Mouse (Mus musculus) ES-E14 (cell line): ENCODE results near the gene Mn1. TPM values are rescaled to one million over a fixed set of nuclear protein-coding genes. Genes with fewer than 3 reads are reported as not detected.

Source experiments
- DNase-seq: peaks from one replicate; pipeline ENCODE4 v3.0.0-alpha.2; 2013; ENCODE audit warnings: low read depth, low spot score
- H3K27ac ChIP-seq: 2 replicates; pipeline ENCODE4 v1.5.1; 2012; ENCODE audit warnings: low read depth, mild to moderate bottlenecking, low read length, moderate library complexity, mixed read lengths; ENCODE audit not compliant: poor library complexity, insufficient read depth, severe bottlenecking
- H3K36me3 ChIP-seq: 2 replicates; pipeline ENCODE4 v1.6.1; 2012; ENCODE audit warnings: mild to moderate bottlenecking, low read length, moderate library complexity, mixed read lengths; ENCODE audit not compliant: control insufficient read depth, poor library complexity, insufficient read depth, severe bottlenecking
- H3K4me1 ChIP-seq, 2 experiments: fragments of 150-350 bp in 1 of 2; sonication (generic) in 1 of 2; 2 replicates each; pipeline ENCODE4 v1.6.1; 2012; ENCODE audit warnings: low read length in 2 of 2, mild to moderate bottlenecking in 1 of 2, mixed read lengths in 1 of 2; ENCODE audit not compliant: control insufficient read depth in 2 of 2, insufficient read depth in 2 of 2, poor library complexity in 1 of 2
- H3K4me3 ChIP-seq, 2 experiments: fragments of 150-350 bp in 1 of 2; sonication (generic) in 1 of 2; 2 replicates each; pipeline ENCODE4 v1.5.1; 2012; ENCODE audit warnings: low read length in 2 of 2, low read depth in 1 of 2, mild to moderate bottlenecking in 1 of 2, mixed read lengths in 1 of 2; ENCODE audit not compliant: insufficient read depth in 1 of 2, poor library complexity in 1 of 2, severe bottlenecking in 1 of 2
- H3K9ac ChIP-seq: 2 replicates; pipeline ENCODE4 v1.6.1; 2012; ENCODE audit warnings: low read depth, mild to moderate bottlenecking, low read length, mixed read lengths; ENCODE audit not compliant: poor library complexity, insufficient read depth, severe bottlenecking
- H3K9me3 ChIP-seq: fragments of 150-350 bp; sonication (generic); 2 replicates; pipeline ENCODE4 v1.6.1; 2012; ENCODE audit warnings: low read depth, mild to moderate bottlenecking, low read length; ENCODE audit not compliant: control insufficient read depth, insufficient read depth
- CHD2 ChIP-seq: IDR thresholded peaks from 2 replicates; pipeline ENCODE4 v1.6.1; 2014; ENCODE audit warnings: mild to moderate bottlenecking, low read depth, low read length, inconsistent platforms
- HCFC1 ChIP-seq: IDR thresholded peaks from 2 replicates; pipeline ENCODE4 v1.6.1; 2012; ENCODE audit warnings: low read length, inconsistent platforms, borderline replicate concordance; ENCODE audit not compliant: insufficient read depth
- MAFK ChIP-seq: IDR thresholded peaks from 2 replicates; pipeline ENCODE4 v1.6.1; 2014; ENCODE audit warnings: mild to moderate bottlenecking, low read depth, low read length, inconsistent platforms; ENCODE audit not compliant: insufficient read depth
- ZC3H11A ChIP-seq: IDR thresholded peaks from 2 replicates; pipeline ENCODE4 v1.6.1; 2012; ENCODE audit warnings: low read depth, mild to moderate bottlenecking, inconsistent platforms, low read length, borderline replicate concordance
- ZNF384 ChIP-seq: IDR thresholded peaks from 2 replicates; pipeline ENCODE4 v1.6.1; 2012; ENCODE audit warnings: low read depth, low read length, inconsistent platforms
- in situ Hi-C, 2 experiments: fragments of 600-800 bp; cut with MboI; formaldehyde crosslinking; loops; one replicate each; pipeline ENCODE4 v1.15.1; 2025; ENCODE audit warnings: low sequenced_read_pairs in 2 of 2, inconsistent platforms in 1 of 2; ENCODE audit not compliant: unreplicated experiment in 2 of 2
- total RNA-seq: library from RNA; depleted of rRNA; stranded (reverse); fragments of 300-350 nt; gene quantifications from 2 replicates; pipeline ENCODE4 v1.2.3, GENCODE M21; 2012

Mn1 gene
- total RNA-seq, 1 experiment: 1.9 TPM

GRCm38 (mm10) chr5:111414192-111414591 lies 3.0 kb upstream of the Mn1 start:
- Histone ChIP-seq H3K4me1 (peaks cover 2 to 7% of the 10 kb centered on the region in 2 experiments; a peak in 1 of 4 replicates), H3K4me3 (no peak overlapping the region), H3K9ac (no peak overlapping the region), H3K27ac (no peak overlapping the region), H3K9me3 (no peaks in the 10 kb centered on the region), H3K36me3 (no peaks in the 10 kb centered on the region)
- no peak for DNase-seq
- TF ChIP-seq MAFK (no peak), HCFC1 (no peak), ZC3H11A (peak; percentile 56), ZNF384 (no peak), CHD2 (no peak)
- in situ Hi-C loops: no loop called here

DNA sequence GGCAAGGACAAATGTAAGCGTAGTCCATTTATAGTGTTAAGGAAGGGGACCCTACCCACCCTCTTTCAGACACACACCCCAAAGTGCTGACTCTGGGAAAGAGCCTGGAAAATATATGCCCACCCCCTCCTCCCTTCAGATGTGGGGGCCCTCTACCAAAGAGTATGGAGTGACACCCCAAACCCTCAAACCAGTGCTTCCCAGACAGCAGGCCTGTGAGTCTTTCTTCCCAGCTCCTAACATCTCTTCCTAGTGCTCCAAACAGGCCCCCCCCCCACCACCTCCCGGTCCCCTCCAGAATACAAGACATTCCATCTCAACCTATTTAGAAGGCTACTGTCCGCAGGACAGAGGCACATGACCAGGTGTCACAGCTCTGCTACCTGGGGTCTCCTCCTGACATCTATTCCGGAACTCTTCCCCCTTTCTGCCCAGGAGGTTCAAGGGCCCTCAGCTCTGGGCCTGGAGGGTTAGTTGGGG lies 2.4 kb upstream of the Mn1 start:
- Histone ChIP-seq H3K4me1 (peaks cover 2 to 11% of the 10 kb centered on the region in 2 experiments; a peak in 1 of 4 replicates), H3K4me3 (no peak overlapping the region), H3K9ac (no peak overlapping the region), H3K27ac (no peak overlapping the region), H3K9me3 (no peaks in the 10 kb centered on the region), H3K36me3 (no peaks in the 10 kb centered on the region)
- in situ Hi-C loops: no loop called here
- DNase-seq: no peak
- TF ChIP-seq ZNF384: no peak
- no peak for TF ChIP-seq MAFK
- no peak for TF ChIP-seq HCFC1
- TF ChIP-seq CHD2: no peak
- TF ChIP-seq ZC3H11A: no peak

DNA sequence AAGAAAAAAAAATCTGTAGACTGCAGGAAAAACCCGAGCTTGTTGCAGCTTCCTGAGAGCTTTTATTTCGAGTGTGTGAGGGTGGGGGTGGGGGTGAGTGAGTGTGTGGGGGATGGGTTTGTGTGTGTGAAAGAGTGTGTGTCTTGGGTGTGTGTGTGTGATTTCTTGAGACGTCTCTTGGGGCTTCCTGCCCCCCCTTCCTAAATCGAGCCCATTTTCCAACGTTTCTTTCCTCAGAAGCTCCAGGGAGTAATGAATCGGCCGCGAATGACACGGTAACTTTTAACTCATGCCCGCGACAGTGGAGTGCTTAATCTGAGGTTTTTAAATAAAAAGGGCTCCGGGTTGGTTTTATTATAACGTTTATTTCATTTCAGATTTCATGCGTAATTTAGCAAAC lies 1.6 kb upstream of the Mn1 start:
- H3K27ac ChIP-seq: no peak overlapping the region
- TF ChIP-seq MAFK: no peak
- no peak for TF ChIP-seq ZC3H11A
- no peak for TF ChIP-seq CHD2
- no peak for TF ChIP-seq ZNF384
- no peak for TF ChIP-seq HCFC1
- H3K4me1 ChIP-seq: peaks cover 2 to 11% of the 10 kb centered on the region in 2 experiments; a peak in 1 of 4 replicates
- no peak overlapping the region for H3K4me3 ChIP-seq
- in situ Hi-C loops: no loop called here
- H3K9ac ChIP-seq: no peak overlapping the region
- DNase-seq: no peak
- H3K9me3 ChIP-seq: no peaks in the 10 kb centered on the region
- H3K36me3 ChIP-seq: no peaks in the 10 kb centered on the region

GRCm38 (mm10) chr5:111416048-111416447 lies 1.1 kb upstream of the Mn1 start:
- no peak for TF ChIP-seq ZC3H11A
- no peak for TF ChIP-seq MAFK
- TF ChIP-seq ZNF384: no peak
- TF ChIP-seq CHD2: no peak
- H3K27ac ChIP-seq: no peak overlapping the region

More at GRCm38 (mm10) chr5:111416048-111416447, 1.1 kb upstream of the Mn1 start:
- in situ Hi-C loops: no loop called here
- H3K4me1 ChIP-seq: peaks cover 2 to 15% of the 10 kb centered on the region in 2 experiments; a peak in 1 of 4 replicates
- no peaks in the 10 kb centered on the region for H3K9me3 ChIP-seq
- no peak overlapping the region for H3K9ac ChIP-seq
- H3K36me3 ChIP-seq: no peaks in the 10 kb centered on the region
- DNase-seq: no peak
- H3K4me3 ChIP-seq: peak overlapping the region in 1 of 2 experiments; percentile 68; a peak in 3 of 4 replicates
